Mouse (Mus musculus): ENCODE results near the gene Racgap1. TPM values are rescaled to one million over a fixed set of nuclear protein-coding genes. Genes with fewer than 3 reads are reported as not detected.

Racgap1 gene
- polyA plus RNA-seq (2012; rRNA removed): 29.8 and 32.5 TPM in 2 replicates

GRCm38 (mm10) chr15:99651163-99651872 is at the start of gene Racgap1:
Racgap1 (minus strand) TSS chr15:99651656.

GRCm38 (mm10) chr15:99670154-99670821 is 18.8 kb upstream of the Racgap1 start, which contains the start of gene Asic1:
Asic1 (plus strand) TSS chr15:99670368.

GRCm38 (mm10) chr15:99600986-99601822 is 50.3 kb downstream of the Racgap1 start, which contains the start of gene Aqp6:
Aqp6 (plus strand) TSS chr15:99601400.

GRCm38 (mm10) chr15:99590429-99591084 is 60.9 kb downstream of the Racgap1 start, which contains the start of gene Aqp5:
Aqp5 (plus strand) TSS chr15:99590782.

GRCm38 (mm10) chr15:99578802-99579485 is 72.5 kb downstream of the Racgap1 start, which contains the start of gene Aqp2:
Aqp2 (plus strand) TSS chr15:99579055.

Other genes with a start within 250 kb of the Racgap1 start
- 0.52 and 0.78 TPM in 2 replicates for gene Nckap5l, start 193.9 kb downstream of the Racgap1 start, polyA plus RNA-seq (2012; rRNA removed)
- 2.4 and 2.6 TPM in 2 replicates for gene Bcdin3d, start 176.9 kb downstream of the Racgap1 start, polyA plus RNA-seq (2012; rRNA removed)
- not detected in 2 replicates for gene Faim2, start 123.5 kb downstream of the Racgap1 start, polyA plus RNA-seq (2012; rRNA removed)
- not detected in 2 replicates for gene Aqp2, start 72.6 kb downstream of the Racgap1 start, polyA plus RNA-seq (2012; rRNA removed)
- not detected in 2 replicates for gene Aqp5, start 60.9 kb downstream of the Racgap1 start, polyA plus RNA-seq (2012; rRNA removed)
- gene Aqp6, start 50.3 kb downstream of the Racgap1 start, polyA plus RNA-seq (2012; rRNA removed): not detected in 2 replicates
- 0.08 and 0.11 TPM in 2 replicates for gene Asic1, start 18.7 kb upstream of the Racgap1 start, polyA plus RNA-seq (2012; rRNA removed)
- 5.7 and 7.1 TPM in 2 replicates for gene Smarcd1, start 50.5 kb upstream of the Racgap1 start, polyA plus RNA-seq (2012; rRNA removed)
- not detected in 2 replicates for gene Gm17349, start 53.8 kb upstream of the Racgap1 start, polyA plus RNA-seq (2012; rRNA removed)
- gene Gpd1, start 65.9 kb upstream of the Racgap1 start, polyA plus RNA-seq (2012; rRNA removed): 48.8 and 59.5 TPM in 2 replicates
- 91.2 and 107 TPM in 2 replicates for gene Cox14, start 74.0 kb upstream of the Racgap1 start, polyA plus RNA-seq (2012; rRNA removed)
- 5.6 and 6.3 TPM in 2 replicates for gene Cers5, start 121.2 kb upstream of the Racgap1 start, polyA plus RNA-seq (2012; rRNA removed)
- 9.1 and 9.6 TPM in 2 replicates for gene Lima1, start 223.8 kb upstream of the Racgap1 start, polyA plus RNA-seq (2012; rRNA removed)